Mouse (Mus musculus) T-helper 1 cell (primary cell): ENCODE results near the gene Ccdc152.

Source experiments
- in situ Hi-C: fragments of 300-600 bp; cut with MboI, MseI; formaldehyde crosslinking; loops from one replicate; pipeline ENCODE4 v1.15.1; 2025; ENCODE audit warnings: high pct_unique_total_duplicates

The Ccdc152 gene

GRCm38 (mm10) chr15:3303426-3303825 is at the start of gene Ccdc152:
Gene Ccdc152, minus strand, starts transcription at chr15:3303526.
- in situ Hi-C loops, result no loop called here

- in situ Hi-C loops, result no loop called here
Measured at GRCm38 (mm10) chr15:3349306-3350064, 46.2 kb upstream of the Ccdc152 start.

- in situ Hi-C loops, result no loop called here
Measured at GRCm38 (mm10) chr15:3346682-3347081, 43.4 kb upstream of the Ccdc152 start.

- in situ Hi-C loops, result no loop called here
Measured at GRCm38 (mm10) chr15:3344555-3344954, 41.2 kb upstream of the Ccdc152 start.

GRCm38 (mm10) chr15:3341806-3342582 is 38.7 kb upstream of the Ccdc152 start:
- in situ Hi-C loops, result no loop called here

GRCm38 (mm10) chr15:3339847-3340246 is 36.5 kb upstream of the Ccdc152 start:
- in situ Hi-C loops, result no loop called here

GRCm38 (mm10) chr15:3332517-3332916 is 29.2 kb upstream of the Ccdc152 start:
- in situ Hi-C loops, result no loop called here

GRCm38 (mm10) chr15:3331813-3332212 is 28.5 kb upstream of the Ccdc152 start:
- in situ Hi-C loops, result no loop called here

- in situ Hi-C loops, result no loop called here
Measured at GRCm38 (mm10) chr15:3330291-3330690, 27.0 kb upstream of the Ccdc152 start.

GRCm38 (mm10) chr15:3323041-3323440 is 19.7 kb upstream of the Ccdc152 start:
- in situ Hi-C loops, result no loop called here

GRCm38 (mm10) chr15:3319929-3320328 is 16.6 kb upstream of the Ccdc152 start:
- in situ Hi-C loops, result no loop called here

GRCm38 (mm10) chr15:3316617-3317016 is 13.3 kb upstream of the Ccdc152 start:
- in situ Hi-C loops, result no loop called here

GRCm38 (mm10) chr15:3312937-3313336 is 9.6 kb upstream of the Ccdc152 start:
- in situ Hi-C loops, result no loop called here

- in situ Hi-C loops, result no loop called here
Measured at GRCm38 (mm10) chr15:3309856-3310255, 6.5 kb upstream of the Ccdc152 start.

GRCm38 (mm10) chr15:3300361-3301100 is 2.8 kb downstream of the Ccdc152 start:
- in situ Hi-C loops, result no loop called here

- in situ Hi-C loops, result no loop called here
Measured at GRCm38 (mm10) chr15:3297615-3298014, 5.7 kb downstream of the Ccdc152 start.

GRCm38 (mm10) chr15:3295986-3296385 is 7.3 kb downstream of the Ccdc152 start:
- in situ Hi-C loops, result no loop called here

GRCm38 (mm10) chr15:3293477-3293876 is 9.8 kb downstream of the Ccdc152 start:
- in situ Hi-C loops, result no loop called here

GRCm38 (mm10) chr15:3290435-3290834 is 12.9 kb downstream of the Ccdc152 start:
- in situ Hi-C loops, result no loop called here

GRCm38 (mm10) chr15:3286032-3286431 is 17.3 kb downstream of the Ccdc152 start:
- in situ Hi-C loops, result no loop called here

- in situ Hi-C loops, result no loop called here
Measured at GRCm38 (mm10) chr15:3281737-3282136, 21.6 kb downstream of the Ccdc152 start.

GRCm38 (mm10) chr15:3281216-3281615 is 22.1 kb downstream of the Ccdc152 start:
- in situ Hi-C loops, result no loop called here
